Mouse (Mus musculus) intestine, embryonic 14.5 days (tissue): Measurements from ENCODE around the gene Zfp266. TPM values are rescaled to one million over a fixed set of nuclear protein-coding genes. Genes with fewer than 3 reads are reported as not detected.
"Not testable (repeated sequence)": the region's sequence is repeated elsewhere in the genome, so short reads cannot be mapped to it uniquely, and the experiment has no call there.

Experiments used
- ATAC-seq: fragments of 200-750 bp; cut with Nextera tagmentation; replicated peaks from 2 replicates; pipeline ENCODE4 v1.8.0; 2017; ENCODE audit warnings: low read depth, moderate number of reproducible peaks, moderate TSS enrichment, moderate library complexity; ENCODE audit not compliant: low FRiP score, low TSS enrichment
- DNase-seq: peaks from one replicate; pipeline ENCODE4 v3.0.0-alpha.2; 2018; ENCODE audit warnings: low spot score
- H3K27ac ChIP-seq: fragments of 300-500 bp; sonication (generic); 2 replicates; pipeline ENCODE4 v1.5.1; 2014; ENCODE audit warnings: low read depth, mild to moderate bottlenecking, control low read depth
- H3K27me3 ChIP-seq: fragments of 300-500 bp; sonication (generic); replicated peaks from 2 replicates; pipeline ENCODE4 v1.6.1; 2014; ENCODE audit warnings: low read length, control low read depth; ENCODE audit not compliant: control insufficient read depth, insufficient read depth
- H3K36me3 ChIP-seq: fragments of 300-500 bp; sonication (generic); 2 replicates; pipeline ENCODE4 v1.6.1; 2014; ENCODE audit warnings: low read length, control low read depth; ENCODE audit not compliant: control insufficient read depth, insufficient read depth
- H3K4me1 ChIP-seq: fragments of 300-500 bp; sonication (generic); replicated peaks from 2 replicates; pipeline ENCODE4 v1.6.1; 2014; ENCODE audit warnings: low read length, control low read depth, mixed read lengths; ENCODE audit not compliant: control insufficient read depth, insufficient read depth
- H3K4me2 ChIP-seq: fragments of 300-500 bp; sonication (generic); 2 replicates; pipeline ENCODE4 v1.6.1; 2014; ENCODE audit warnings: low read length
- H3K4me3 ChIP-seq: fragments of 300-500 bp; sonication (generic); 2 replicates; pipeline ENCODE4 v1.5.1; 2014; ENCODE audit warnings: low read depth, low read length, control low read depth, mixed read lengths
- H3K9ac ChIP-seq: fragments of 300-500 bp; sonication (generic); 2 replicates; pipeline ENCODE4 v1.6.1; 2014; ENCODE audit warnings: mild to moderate bottlenecking, low read length
- H3K9me3 ChIP-seq: fragments of 300-500 bp; sonication (generic); 2 replicates; pipeline ENCODE4 v1.6.1; 2016; ENCODE audit warnings: low read length, control low read depth; ENCODE audit not compliant: control insufficient read depth
- WGBS: fragments of 180-500 bp; shearing (Covaris S2); extraction: QIAGEN DNeasy Blood & Tissue Kit; methylation state at CpG from one replicate; pipeline ENCODE4 v1.1.7; 2014; 5-methylcytosine and 5-hydroxymethylcytosine counted together
- polyA plus RNA-seq: library from polyadenylated mRNA; unstranded; fragments of >200 nt; fragmentation: Nextera tagmentation; extraction: Ambion mirVana; gene quantifications from 2 replicates; pipeline ENCODE4 v1.2.1, GENCODE M21; 2014

Gene Zfp266
- 66.7 and 73.6 TPM in 2 replicates for polyA plus RNA-seq

DNA sequence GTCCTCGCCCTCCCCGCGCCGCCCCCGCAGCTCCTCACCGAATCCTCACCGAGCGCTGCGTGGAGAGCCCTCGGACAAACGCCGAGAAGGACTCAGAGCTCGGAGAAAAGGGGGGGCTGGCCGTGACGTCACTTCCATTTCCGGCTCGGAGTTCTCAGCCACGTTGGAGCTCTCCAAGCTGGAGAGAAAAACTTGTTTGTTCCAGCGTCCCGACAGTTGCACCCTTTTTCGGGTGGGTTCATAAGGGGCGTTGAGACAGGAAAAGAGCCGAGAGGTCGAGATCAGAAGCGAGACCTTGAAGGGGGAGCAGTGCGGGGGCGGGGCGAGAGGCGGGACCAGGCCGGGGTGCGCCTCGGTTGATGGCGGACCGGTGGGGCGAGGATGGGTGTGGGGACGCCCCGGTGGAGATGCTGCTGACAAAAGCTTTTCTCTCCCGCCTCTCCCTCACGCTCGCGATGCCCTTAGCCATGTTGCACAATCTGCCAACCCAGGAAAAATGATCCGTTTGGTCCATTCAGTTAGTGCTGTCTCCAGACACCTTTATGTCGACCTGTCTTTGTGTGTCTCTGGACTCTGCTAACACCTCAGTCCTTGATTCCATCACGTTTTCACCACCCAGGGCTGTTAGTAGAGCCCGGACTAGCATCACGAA, at the start of gene Zfp266:
TSS of gene Zfp266 (minus strand) at position 112 of the 652 bp plus-strand sequence.
- Histone ChIP-seq H3K36me3 (peaks cover 21% of the 10 kb centered on the region), H3K27ac (peak within 1 kb of the TSS; percentile 98), H3K9me3 (no peaks in the 10 kb centered on the region), H3K4me2 (peak within 1 kb of the TSS; percentile 81), H3K4me1 (peaks cover 15% of the 10 kb centered on the region; the same call in 1 of the 2 replicates), H3K27me3 (no peaks in the 10 kb centered on the region), H3K4me3 (peak within 1 kb of the TSS; percentile 69), H3K9ac (peak within 1 kb of the TSS; percentile 95)
- ATAC-seq (peak; percentile 96), DNase-seq (peak; percentile 99)
- under 1% methylated on average over 46 of the region's 46 CpGs for WGBS

DNA sequence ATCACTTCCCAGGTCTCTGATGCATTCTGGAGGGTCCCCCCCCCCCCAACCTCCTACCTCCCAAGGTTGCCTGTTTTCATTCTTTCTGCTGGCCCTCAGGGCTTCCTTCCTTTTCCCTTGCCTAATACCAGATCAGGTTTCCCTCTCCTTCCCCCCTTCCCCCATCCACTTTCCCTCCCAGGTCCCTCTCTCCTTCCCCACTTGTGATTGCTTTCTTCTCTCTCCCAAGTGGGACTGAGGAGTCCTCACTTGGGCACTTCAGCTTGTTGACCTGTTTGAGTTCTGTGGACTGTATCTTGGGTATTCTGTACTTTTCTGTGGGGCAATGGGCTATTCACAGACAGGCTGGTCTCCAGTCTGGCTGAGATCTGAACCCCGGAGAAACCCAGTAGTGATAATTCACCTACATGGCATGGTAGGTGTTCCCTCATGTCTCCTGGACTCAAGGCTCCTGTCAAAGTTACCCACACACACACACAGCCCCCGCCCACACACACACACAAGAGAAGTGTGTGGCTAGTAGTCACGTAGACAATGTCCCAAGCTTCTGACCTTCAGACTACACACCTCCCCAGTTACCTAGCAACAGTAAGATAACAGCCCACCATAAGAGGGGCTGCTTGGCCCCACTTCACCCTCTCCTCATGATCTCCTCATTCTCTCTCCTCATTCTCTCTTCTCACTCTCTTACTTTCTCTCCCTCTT, 44.3 kb upstream of the Zfp266 start:
- DNase-seq, H3K27ac ChIP-seq, ATAC-seq, H3K4me3 ChIP-seq, H3K27me3 ChIP-seq, H3K4me1 ChIP-seq, H3K4me2 ChIP-seq, H3K9me3 ChIP-seq, H3K9ac ChIP-seq, H3K36me3 ChIP-seq: not testable (repeated sequence)
- WGBS: 64% methylated on average over 3 of the region's 3 CpGs

DNA sequence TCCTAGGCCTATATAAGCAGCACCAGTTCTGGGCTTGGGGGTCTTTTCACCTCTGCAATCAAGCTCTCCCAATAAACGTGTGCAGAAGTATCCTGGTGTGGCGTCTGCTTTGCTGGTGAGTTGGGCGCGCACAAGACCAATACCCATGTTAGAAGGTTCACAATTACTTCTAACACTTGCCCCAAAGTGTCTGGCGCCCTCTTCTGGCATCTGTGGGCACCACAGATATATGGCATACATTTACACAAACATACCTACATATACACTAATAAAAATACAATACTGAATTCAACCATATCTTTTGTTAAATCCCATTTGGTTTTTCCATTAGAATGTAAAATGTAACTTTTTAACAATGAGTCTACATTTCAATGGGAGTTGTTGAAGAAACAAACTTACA, 41.0 kb upstream of the Zfp266 start:
- H3K4me3 ChIP-seq: no peak overlapping the region
- peak; percentile 31 for DNase-seq
- H3K4me2 ChIP-seq: no peak overlapping the region
- H3K27me3 ChIP-seq: no peaks in the 10 kb centered on the region
- no peaks in the 10 kb centered on the region for H3K4me1 ChIP-seq
- no peak for ATAC-seq
- H3K9me3 ChIP-seq: no peaks in the 10 kb centered on the region
- H3K27ac ChIP-seq: no peak overlapping the region
- H3K9ac ChIP-seq: no peak overlapping the region
- no peaks in the 10 kb centered on the region for H3K36me3 ChIP-seq
- WGBS: 83% methylated on average over 5 of the region's 5 CpGs

DNA sequence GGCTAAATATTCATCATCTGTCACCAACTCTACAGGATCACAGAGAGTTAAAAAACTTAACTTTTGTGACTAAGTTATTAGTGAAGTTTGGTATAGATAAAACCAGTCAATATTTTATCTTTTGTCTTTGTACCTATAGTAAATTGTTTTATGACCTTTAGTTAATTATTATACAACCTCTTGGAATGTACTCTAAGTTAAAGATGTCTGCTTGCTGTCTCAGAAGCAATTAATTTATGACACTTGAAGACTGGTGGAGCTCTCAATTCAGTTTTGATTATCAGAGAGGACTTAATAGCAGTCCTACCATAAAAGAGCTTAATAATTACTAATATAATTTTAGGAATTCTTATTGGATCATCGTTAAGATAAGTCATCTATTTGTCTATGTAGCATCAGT, 31.5 kb upstream of the Zfp266 start:
- WGBS: 79% methylated on average over 1 of the region's 1 CpGs
- ATAC-seq (peak; percentile 37), DNase-seq (no peak)
- no peaks in the 10 kb centered on the region for H3K36me3 ChIP-seq
- H3K27ac ChIP-seq: no peak overlapping the region
- no peaks in the 10 kb centered on the region for H3K27me3 ChIP-seq
- H3K9me3 ChIP-seq: no peaks in the 10 kb centered on the region
- H3K9ac ChIP-seq: no peak overlapping the region
- no peak overlapping the region for H3K4me2 ChIP-seq
- H3K4me3 ChIP-seq: no peak overlapping the region
- no peaks in the 10 kb centered on the region for H3K4me1 ChIP-seq

DNA sequence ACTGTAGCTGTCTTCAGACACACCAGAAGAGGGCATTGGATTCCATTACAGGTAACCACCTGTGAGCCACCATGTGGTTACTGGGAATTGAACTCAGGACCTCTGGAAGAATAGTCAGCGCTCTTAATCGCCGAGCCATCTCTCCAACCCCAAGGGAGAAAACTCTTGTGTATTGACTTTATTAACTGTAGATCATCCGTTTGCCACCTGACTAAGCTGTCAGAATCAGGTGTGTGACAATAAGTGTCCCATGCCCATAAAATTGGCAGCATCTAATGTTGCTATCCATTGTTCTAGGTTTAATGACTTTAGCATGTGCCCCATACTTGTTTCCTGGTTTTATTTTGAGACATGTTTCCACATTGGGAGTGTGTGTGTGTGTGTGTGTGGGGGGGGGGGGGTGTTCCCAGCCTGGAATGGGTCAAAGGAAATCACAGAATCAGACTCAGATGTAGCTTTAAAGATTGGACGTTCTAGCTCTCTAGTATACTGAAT, 30.6 kb upstream of the Zfp266 start:
- no peaks in the 10 kb centered on the region for H3K4me1 ChIP-seq
- no peak overlapping the region for H3K9ac ChIP-seq
- ATAC-seq (no peak), DNase-seq (no peak)
- H3K4me3 ChIP-seq: no peak overlapping the region
- no peaks in the 10 kb centered on the region for H3K36me3 ChIP-seq
- H3K27me3 ChIP-seq: no peaks in the 10 kb centered on the region
- H3K4me2 ChIP-seq: no peak overlapping the region
- WGBS: 55% methylated on average over 5 of the region's 5 CpGs
- H3K27ac ChIP-seq: no peak overlapping the region
- H3K9me3 ChIP-seq: no peaks in the 10 kb centered on the region

DNA sequence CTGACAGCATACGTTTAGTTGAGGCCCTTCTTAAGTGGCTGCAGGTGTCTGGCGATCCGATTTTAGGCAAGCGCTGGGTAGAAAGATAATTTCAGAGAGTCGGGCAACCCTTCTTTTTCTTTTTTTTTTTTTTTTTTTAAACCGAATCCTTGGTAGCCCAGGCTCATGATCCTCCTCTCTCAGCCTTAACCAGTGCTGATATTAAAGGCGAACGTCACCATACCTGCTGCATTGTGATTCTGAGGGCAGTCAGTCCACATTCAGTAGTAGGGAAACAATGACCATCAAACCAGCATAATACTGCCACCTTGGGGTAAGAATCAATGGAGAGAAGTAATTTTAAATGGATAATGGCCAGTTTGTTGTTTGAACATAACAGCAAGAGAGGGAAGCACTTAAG, 23.9 kb upstream of the Zfp266 start:
- no peaks in the 10 kb centered on the region for H3K9me3 ChIP-seq
- ATAC-seq: no peak
- H3K4me1 ChIP-seq: no peaks in the 10 kb centered on the region

DNA sequence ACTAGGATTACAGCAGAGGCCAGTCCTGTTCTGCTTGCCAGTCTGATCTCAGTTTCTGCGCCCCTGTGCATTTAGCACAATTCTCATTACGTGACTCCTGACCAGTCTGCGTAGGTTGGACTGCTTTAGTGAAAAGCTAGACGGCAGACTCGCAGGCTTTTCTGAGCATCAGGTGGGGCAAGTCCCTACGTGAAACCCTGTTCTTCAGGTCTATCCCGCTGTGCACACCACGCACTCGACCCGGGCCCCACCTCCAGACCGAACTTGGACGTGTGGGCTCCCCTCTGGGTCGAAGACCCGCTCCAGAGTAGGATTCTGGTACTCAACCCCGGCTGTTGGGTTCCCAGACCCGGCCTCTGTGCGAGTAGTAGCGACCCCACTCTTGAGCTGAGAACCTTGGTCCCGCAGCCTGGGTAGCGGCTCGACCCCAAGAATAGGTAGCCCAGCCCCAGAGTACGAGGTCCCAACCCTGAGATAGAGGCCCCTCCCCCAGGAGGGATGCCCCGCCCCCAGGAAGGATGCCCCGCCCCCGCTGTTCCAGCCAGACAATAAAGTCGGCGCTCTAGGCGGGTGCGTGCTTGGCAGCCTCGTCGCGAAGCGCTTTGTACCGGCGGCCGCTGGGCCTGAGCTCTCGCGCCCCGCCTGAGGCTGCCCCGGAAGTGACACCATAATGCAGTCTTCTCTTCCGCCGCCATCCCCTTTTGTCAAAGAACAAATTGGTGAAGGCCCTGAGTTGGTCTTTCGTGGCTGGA, 23.0 kb upstream of the Zfp266 start:
- 2% methylated on average over 43 of the region's 43 CpGs for WGBS
- H3K27me3 ChIP-seq: no peaks in the 10 kb centered on the region
- peak overlapping the region; percentile 44 for H3K4me3 ChIP-seq
- peak overlapping the region; percentile 88 for H3K4me2 ChIP-seq
- H3K9ac ChIP-seq: peak overlapping the region; percentile 56
- peak; percentile 97 for DNase-seq
- no peaks in the 10 kb centered on the region for H3K9me3 ChIP-seq
- peak; percentile 94 for ATAC-seq
- H3K4me1 ChIP-seq: no peaks in the 10 kb centered on the region
- H3K36me3 ChIP-seq: no peaks in the 10 kb centered on the region
- H3K27ac ChIP-seq: peak overlapping the region; percentile 90

More for the DNA sequence above, 23.9 kb upstream of the Zfp266 start:
- WGBS: 18% methylated on average over 8 of the region's 8 CpGs
- no peaks in the 10 kb centered on the region for H3K36me3 ChIP-seq
- DNase-seq: peak; percentile 55
- peak overlapping the region; percentile 44 for H3K4me3 ChIP-seq
- H3K27ac ChIP-seq: peak overlapping the region; percentile 90
- H3K4me2 ChIP-seq: peak overlapping the region; percentile 88
- peak overlapping the region; percentile 56 for H3K9ac ChIP-seq
- no peaks in the 10 kb centered on the region for H3K27me3 ChIP-seq

DNA sequence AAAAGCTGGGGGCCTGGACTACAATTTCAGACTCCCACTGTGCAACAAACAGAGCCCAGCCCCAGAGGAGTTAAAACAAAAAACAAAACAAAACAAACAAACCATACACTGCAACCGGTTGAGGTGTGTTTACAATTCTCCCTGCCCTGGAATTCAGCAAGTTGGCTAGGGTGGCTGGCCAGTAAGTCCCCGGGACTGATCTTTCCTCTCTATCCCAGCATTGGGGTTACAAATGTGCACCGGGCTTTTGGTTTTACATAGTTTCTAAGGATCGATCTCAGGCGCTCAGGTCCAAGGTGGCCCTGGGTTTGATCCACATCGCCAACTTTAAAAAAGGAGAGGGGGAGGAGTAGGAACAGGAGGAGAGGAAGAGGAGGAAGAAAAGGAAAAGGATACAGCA, 22.3 kb upstream of the Zfp266 start:
- Histone ChIP-seq H3K36me3 (no peaks in the 10 kb centered on the region), H3K27me3 (no peaks in the 10 kb centered on the region), H3K9me3 (no peaks in the 10 kb centered on the region), H3K4me3 (0 out of 2 replicates have a peak overlapping the region, but pooled peaks have one; percentile 44), H3K4me1 (no peaks in the 10 kb centered on the region), H3K4me2 (peak overlapping the region; percentile 88), H3K27ac (no peak overlapping the region), H3K9ac (no peak overlapping the region)
- WGBS: 27% methylated on average over 6 of the region's 6 CpGs
- ATAC-seq: no peak
- DNase-seq: no peak
